Mouse (Mus musculus) embryo, embryonic 11 days (tissue): Measurements from ENCODE around the gene Ddx39b.

Source experiments
- DNase-seq: peaks from one replicate; pipeline ENCODE4 v3.0.0-alpha.2; 2015

Ddx39b gene

DNA sequence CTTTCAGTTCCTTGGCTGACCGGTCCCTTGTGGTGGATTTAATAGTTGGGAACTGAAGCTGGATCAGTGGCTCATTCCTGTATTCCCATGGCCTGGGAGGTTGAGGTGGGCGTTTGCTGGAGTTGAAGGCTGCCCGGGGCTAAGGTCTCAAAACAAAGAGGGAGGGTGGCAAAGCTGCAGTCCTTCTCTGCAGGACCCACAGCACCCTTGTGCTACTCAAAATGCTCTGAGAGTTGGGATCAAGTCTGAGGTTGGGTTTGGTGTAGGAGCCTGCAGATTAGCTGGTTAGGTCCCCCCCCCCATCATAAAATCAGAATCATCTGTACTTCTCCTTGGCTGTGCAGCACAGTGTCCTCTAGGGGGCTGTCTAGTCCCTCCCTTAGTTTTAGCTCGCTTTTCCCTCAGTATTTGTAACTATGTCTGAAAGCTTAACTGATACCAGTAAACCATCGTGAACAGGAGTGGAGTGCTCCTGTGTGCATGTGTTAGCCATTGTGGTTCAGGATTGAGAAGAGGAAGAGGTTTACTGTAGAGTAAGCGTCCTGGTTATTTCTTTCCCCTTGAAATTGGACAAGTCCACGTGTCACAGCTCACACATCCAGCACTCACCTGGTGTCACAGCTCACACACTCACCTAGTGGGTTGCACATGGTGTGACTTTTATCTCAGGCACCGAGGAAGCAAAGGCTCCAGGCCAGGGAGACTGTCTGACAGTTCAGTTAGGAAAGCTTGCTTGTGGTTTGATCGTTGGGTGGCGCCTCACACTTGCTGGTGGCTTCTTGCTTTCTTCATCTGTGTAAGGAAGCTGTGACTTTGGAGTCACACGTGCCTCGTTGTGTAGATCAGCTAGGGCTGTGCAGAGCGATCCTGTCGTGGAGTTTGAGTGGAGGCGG lies 4.4 kb downstream of the Ddx39b start:
- DNase-seq: peak; percentile 33

DNA sequence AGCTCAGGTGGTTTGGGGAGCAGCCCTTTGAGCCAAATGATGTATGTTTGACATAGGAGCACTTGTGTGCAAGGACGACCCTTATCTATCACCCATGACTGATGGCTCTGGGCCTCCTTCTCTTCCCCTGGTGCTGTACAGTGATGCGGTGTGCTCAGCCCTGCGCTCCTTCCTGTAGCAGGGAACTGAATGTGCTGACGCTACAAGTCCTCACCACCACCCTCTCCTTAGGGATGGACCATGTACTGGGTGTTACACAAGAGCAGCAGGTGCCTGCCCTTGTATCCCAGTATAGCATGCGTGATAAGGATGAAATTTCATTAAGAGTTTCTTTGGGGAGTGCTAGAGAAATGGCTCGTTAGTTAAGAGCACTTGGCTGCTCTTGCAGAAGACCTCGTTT lies 5.6 kb downstream of the Ddx39b start:
- DNase-seq: no peak

GRCm38 (mm10) chr17:35248986-35249385 lies 7.4 kb downstream of the Ddx39b start:
- DNase-seq: no peak

- no peak for DNase-seq
Observed at GRCm38 (mm10) chr17:35249451-35250197, 8.1 kb downstream of the Ddx39b start.

GRCm38 (mm10) chr17:35250348-35251120 lies 9.0 kb downstream of the Ddx39b start:
- DNase-seq: no peak

GRCm38 (mm10) chr17:35251162-35251719 lies 9.7 kb downstream of the Ddx39b start:
- no peak for DNase-seq

- no peak for DNase-seq
Observed at GRCm38 (mm10) chr17:35251981-35252380, 10.4 kb downstream of the Ddx39b start.

DNA sequence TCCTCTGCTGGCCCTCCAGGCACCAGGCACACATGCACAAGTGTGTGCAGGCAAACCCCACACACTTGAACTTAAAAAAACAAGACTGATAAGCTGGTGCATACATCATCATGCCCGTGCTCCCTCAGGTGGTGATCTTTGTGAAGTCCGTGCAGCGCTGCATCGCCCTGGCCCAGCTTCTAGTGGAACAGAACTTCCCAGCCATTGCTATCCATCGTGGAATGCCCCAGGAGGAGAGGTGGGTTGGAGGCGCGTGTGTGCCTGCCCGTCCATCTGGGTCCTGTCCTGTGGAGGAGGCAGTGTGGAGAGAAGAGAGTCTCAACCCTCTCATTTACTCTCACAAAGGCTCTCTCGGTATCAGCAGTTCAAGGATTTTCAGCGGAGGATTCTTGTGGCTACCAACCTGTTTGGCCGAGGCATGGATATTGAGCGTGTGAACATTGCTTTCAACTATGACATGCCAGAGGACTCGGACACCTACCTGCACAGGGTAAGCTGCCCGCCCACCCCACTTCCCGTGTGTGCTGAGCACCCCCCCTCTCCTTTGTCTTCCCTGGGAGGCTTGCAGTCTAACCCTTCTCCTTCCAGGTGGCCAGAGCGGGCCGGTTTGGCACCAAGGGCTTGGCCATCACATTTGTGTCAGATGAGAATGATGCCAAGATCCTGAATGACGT lies 11.2 kb downstream of the Ddx39b start:
- DNase-seq: no peak

DNA sequence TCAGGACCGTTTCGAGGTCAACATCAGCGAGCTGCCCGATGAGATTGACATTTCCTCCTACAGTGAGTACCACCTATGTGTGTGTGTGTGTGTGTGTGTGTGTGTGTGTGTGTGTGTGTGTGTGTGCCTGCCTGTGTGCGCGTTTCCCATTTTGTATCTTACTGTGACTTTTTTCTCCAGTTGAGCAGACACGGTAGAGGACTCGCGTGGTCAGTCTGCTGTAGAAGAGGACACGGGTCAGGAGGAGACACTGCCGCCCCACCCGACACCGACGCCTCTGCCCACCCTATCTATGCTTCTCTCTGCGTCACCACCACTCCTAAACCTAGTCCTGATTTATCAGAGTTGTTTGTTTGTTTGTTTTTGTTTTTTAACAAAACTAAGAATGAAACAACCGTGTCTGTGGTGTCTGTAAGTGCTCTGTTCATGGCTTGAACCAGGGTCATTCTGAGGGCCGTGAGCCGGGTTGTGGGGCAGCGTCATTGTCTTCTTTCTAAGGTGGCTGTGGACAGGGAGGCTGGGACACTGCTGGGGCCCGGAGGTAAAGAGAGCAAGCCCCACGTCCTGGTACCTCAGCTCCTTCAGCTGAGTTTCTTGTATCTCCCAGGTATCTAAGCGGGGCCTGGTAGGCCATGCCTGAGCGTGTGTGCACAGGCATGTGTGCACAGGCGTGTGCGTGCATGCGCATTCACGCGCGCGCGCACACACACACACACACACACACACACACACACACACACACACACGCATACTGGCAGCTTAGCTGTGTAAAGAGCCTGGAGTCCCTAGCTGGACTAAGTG lies 11.9 kb downstream of the Ddx39b start:
- DNase-seq: no peak

- peak; percentile 66 for DNase-seq
Observed at GRCm38 (mm10) chr17:35254241-35255098, 12.9 kb downstream of the Ddx39b start.

GRCm38 (mm10) chr17:35255301-35255700 lies 13.8 kb downstream of the Ddx39b start:
- DNase-seq: no peak

DNA sequence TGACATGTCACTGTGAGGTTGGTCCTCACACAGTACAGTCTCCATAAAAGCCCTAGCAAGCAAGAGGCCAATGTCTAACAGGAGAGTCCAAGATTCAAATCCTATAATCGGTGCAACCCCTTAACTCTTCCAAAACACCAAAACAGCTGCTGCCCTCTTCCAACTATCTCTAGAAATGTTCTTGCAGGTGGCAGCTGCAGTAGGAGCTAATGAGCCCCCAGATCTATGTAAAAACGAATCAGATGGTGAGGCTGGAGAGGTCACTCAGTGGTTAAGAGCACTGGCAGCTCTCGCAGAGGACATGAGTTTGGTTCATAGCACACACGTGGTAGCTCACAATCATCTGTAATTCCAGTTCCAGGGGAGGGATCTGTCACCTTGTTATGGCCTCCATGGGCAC lies 14.2 kb downstream of the Ddx39b start:
- no peak for DNase-seq

GRCm38 (mm10) chr17:35257378-35257777 lies 15.8 kb downstream of the Ddx39b start:
- no peak for DNase-seq

DNA sequence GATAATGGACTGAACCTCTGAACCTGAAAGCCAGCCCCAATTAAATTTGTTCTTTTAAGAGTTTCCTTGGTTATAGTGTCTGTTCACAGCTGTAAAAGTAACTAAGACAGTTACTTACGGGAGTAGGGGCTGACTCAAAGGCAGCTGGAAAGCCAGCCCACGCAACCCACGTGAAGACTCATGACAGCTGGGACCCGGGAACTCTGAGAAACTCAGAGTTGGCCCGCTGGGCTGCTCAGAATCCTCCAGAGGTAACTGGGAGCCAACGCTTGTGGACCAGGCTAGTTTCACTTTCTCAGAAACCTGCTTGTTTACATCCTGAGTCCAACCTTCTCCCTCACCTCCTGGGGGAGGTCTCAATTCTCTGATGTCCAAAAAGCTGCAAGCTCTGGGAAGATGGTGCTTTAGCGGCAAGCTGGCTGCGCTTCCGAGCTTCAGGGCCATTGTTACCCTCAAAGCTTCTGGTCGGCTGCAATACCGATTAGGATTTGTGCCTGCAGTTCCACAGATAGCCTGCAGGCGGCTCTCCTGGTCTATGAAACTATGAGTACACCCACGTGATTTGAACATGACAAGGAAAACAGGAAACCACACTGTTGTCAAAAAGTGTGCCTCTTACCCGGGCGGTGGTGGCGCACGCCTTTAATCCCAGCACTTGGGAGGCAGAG lies 16.4 kb downstream of the Ddx39b start:
- peak; percentile 89 for DNase-seq

DNA sequence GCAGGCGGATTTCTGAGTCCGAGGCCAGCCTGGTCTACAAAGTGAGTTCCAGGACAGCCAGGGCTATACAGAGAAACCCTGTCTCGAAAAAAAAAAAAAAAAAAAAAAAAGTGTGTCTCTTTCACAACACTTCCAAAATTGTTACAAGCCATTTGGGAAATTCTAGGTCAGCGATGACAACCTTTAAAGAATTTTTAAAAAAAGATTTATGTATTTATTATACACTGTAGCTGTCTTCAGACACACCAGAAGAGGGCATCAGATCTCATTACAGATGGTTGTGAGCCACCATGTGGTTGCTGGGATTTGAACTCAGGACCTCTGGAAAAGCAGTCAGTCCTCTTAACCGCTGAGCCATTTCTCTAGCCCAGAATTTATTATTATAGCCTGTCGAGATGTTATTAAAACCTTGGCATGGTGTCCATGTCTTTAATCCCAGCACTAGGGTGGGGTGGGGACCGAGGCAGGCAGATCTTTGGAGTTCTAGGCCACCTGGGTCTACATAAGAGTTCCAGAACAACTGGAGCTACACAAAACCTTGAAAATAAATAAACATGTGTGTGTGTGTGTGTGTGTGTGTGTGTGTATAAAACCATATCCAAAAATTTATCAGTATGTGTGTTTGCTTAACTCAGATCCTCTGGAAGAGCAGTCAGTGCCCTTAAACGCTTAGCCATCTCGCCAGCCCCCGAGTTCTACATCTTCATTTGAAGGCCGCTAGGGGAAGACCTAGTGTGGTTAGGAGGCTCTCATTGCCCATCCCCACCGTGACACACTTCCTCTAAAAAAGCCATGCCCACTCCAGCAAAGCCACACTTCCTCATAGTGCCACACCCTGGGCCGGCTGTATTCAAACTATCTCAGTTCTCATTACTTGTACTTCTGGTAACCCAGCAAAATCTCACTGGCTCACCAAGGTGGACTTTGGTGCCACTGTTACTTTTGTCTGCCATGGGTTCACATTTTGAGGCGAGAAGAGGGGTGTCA lies 17.2 kb downstream of the Ddx39b start:
- DNase-seq: no peak

DNA sequence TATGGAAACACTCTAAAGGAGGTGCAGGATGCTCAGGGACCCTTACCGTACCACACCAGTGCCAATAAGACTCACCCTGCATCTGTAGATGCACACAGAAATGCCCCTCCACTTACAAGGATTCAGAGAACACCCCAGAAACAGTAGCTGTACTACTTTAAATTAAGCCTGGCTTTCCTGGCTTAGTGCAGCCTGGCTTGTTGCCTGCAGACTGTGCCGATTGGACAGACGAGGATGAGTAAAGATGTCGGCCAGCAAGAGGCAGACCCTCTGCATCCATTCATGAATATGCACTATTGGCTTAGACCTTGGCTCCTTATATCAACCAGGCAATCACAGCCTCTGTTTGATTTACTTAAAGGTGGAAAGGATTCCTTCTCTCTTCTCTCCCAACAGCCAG lies 18.1 kb downstream of the Ddx39b start:
- DNase-seq: no peak

- DNase-seq: no peak
Observed at GRCm38 (mm10) chr17:35261651-35262050, 20.1 kb downstream of the Ddx39b start.

DNA sequence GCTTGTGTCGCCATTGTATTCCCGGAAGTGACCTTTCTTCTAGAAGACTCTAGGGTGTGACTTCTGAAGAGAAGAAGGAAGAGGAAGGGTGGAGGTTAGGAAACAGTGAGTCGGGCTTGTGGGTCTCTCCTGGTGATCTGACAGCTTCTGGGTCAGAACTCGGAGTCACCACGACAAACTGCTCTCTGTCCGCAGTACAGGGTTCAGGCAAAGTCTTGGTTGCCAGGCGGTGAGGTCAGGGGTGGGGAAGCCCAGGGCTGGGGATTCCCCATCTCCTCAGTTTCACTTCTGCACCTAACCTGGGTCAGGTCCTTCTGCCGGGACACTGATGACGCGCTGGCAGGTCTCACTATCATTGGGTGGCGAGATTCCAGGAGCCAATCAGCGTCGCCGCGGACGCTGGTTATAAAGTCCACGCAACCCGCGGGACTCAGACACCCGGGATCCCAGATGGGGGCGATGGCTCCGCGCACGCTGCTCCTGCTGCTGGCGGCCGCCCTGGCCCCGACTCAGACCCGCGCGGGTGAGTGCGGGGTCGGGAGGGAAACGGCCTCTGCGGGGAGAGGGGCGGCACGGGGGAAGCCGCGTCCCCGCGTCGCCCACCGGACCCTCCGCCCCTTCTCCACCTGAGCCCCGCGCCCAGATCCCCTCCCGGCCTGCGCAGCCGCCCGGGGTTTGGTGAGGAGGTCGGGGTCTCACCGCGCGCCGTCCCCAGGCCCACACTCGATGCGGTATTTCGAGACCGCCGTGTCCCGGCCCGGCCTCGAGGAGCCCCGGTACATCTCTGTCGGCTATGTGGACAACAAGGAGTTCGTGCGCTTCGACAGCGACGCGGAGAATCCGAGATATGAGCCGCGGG lies 21.3 kb downstream of the Ddx39b start, which contains the start of gene H2-D1:
Gene H2-D1, plus strand, starts transcription at position 67 of the 859 bp plus-strand sequence.
- peak; percentile 92 for DNase-seq
